Mouse (Mus musculus) cortical plate, adult 2 months (tissue): Measurements from ENCODE around the gene Papss2.

Experiments used
- CTCF ChIP-seq: fragments of 200-500 bp; IDR thresholded peaks from 2 replicates; pipeline ENCODE4 v1.5.1; 2011; ENCODE audit warnings: mild to moderate bottlenecking, control low read depth, low read length; ENCODE audit not compliant: insufficient read depth; ENCODE audit errors: extremely low read depth
- POLR2A ChIP-seq: fragments of 200-500 bp; IDR thresholded peaks from 2 replicates; pipeline ENCODE4 v1.6.1; 2011; ENCODE audit warnings: mild to moderate bottlenecking, low read length, control low read depth; ENCODE audit not compliant: insufficient read depth; ENCODE audit errors: extremely low read depth

DNA sequence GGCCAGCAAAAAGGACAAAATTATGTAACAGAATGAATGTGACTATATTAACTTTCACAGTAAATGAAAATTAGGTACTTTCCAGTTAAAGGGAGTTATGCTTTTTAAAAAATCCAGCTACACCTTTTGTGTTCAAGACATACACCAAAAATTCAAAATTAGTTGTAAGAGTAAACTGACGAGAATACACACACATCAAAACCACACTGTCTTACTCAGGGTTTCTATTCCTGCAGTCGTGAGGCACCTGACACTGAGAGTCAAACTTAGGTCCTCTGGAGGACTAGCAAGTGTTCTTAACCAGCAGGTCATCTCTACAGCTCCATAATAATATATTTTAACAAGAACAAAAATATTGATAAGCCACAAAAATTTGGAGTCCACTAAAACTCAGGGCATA lies 101.1 kb downstream of the Papss2 start:
- no peak for TF ChIP-seq CTCF
- TF ChIP-seq POLR2A, result no peak
